Mouse (Mus musculus) layer of hippocampus, postnatal 14 days (tissue): ENCODE measurements around the gene Gm47791. TPM values are rescaled to one million over a fixed set of nuclear protein-coding genes. Genes with fewer than 3 reads are reported as not detected.

Experiments
- DNase-seq, 2 experiments: peaks; one replicate each; pipeline ENCODE4 v3.0.0; 2021 to 2022; ENCODE audit warnings: low spot score in 2 of 2, mixed read lengths in 1 of 2
- total RNA-seq, 2 experiments: library from RNA; stranded (reverse); gene quantifications; 2 replicates each; pipeline ENCODE4 v1.2.3; 2021

Gm47791 gene
- total RNA-seq, 2 experiments from 2014 or later: not detected

GRCm38 (mm10) chr1:82788070-82788469, 17.0 kb upstream of the Gm47791 start:
- peak; percentile 50 to 84 for DNase-seq

- peak; percentile 69 to 87 for DNase-seq
Observed at GRCm38 (mm10) chr1:82787414-82787813, 16.4 kb upstream of the Gm47791 start.

GRCm38 (mm10) chr1:82785546-82785945, 14.5 kb upstream of the Gm47791 start:
- no peak for DNase-seq

DNA sequence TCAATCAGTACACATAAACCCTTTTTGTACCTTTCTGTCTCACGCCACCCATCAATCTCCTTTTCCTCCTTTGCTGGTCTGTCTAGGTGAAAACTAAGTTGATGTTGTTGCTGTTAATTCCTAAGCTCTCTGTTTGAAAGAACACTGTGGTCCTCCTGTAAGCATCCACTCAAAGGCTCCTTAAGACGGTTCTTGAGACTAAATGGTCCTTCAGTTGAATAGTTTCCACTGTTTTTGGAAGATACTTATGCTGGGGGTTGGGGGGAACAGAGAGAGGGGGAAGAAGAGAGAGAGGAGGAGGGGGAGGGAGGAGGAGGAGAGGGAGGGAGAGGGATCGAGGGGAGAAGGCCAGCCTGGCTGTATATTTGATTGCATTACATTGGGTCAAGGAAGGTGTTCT, 12.5 kb upstream of the Gm47791 start:
- no peak for DNase-seq

DNA sequence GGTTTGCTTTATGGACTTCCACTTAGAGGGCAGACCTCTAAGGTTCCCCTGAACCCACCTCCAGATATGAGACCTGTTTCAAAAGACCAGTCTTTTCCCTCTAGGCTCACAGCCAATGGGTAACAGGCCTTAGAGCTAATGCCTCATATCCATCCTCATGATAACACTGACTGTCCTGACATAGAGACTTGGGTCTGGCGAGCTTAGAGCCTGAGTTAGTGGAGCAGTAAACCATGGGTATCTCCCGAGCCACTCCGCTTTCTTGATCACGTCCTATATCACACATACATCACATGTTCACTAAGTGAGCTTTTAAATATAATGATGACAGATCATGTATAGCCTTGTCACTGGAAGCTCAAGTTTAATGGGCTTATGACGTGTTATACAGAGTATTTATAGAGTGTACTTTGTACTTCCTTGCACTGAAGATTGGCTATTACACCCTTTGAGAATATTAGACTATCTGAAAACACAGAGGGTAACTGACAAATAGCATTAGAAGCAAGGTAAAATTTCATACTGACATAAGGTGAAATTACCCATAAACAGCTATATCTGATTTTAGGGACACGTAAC, 8.4 kb upstream of the Gm47791 start:
- DNase-seq: no peak

DNA sequence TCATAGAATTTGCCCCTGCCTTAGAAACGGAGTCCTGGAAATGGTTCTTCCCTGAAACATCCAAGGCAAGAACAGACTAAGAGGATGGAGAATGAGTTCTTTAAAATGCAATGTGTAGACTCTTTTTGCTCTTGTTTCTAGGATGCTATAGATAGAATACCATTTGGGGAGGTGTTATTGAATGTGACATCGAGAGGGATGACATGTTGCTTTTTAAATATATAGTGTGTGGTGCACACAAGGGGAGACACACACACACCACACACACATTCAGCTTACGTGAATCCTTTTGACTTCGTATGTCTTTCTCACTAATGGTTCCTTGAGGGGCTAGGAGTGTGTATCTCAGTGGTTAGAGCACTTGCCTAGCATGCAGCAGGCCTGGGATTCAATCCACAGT, 4.2 kb upstream of the Gm47791 start:
- no peak for DNase-seq

- no peak for DNase-seq
Observed at GRCm38 (mm10) chr1:82773208-82773607, 2.2 kb upstream of the Gm47791 start.

GRCm38 (mm10) chr1:82772428-82772827, 1.4 kb upstream of the Gm47791 start:
- DNase-seq: no peak

- DNase-seq: no peak
Observed at GRCm38 (mm10) chr1:82768269-82768668, 2.8 kb downstream of the Gm47791 start, which contains the start of gene Tm4sf20. TSS of gene Tm4sf20 (minus strand) at chr1:82768461.

GRCm38 (mm10) chr1:82766641-82767040, 4.4 kb downstream of the Gm47791 start:
- DNase-seq: no peak

GRCm38 (mm10) chr1:82766227-82766626, 4.8 kb downstream of the Gm47791 start:
- DNase-seq: no peak

GRCm38 (mm10) chr1:82762274-82762673, 8.8 kb downstream of the Gm47791 start:
- DNase-seq: no peak

- no peak for DNase-seq
Observed at GRCm38 (mm10) chr1:82761454-82762169, 9.4 kb downstream of the Gm47791 start.

- DNase-seq: no peak
Observed at GRCm38 (mm10) chr1:82759520-82759919, 11.5 kb downstream of the Gm47791 start.

GRCm38 (mm10) chr1:82747714-82748452, 23.2 kb downstream of the Gm47791 start:
- no peak for DNase-seq

- DNase-seq: no peak
Observed at GRCm38 (mm10) chr1:82746408-82746807, 24.6 kb downstream of the Gm47791 start.

- no peak for DNase-seq
Observed at GRCm38 (mm10) chr1:82743962-82744361, 27.1 kb downstream of the Gm47791 start.

- no peak for DNase-seq
Observed at GRCm38 (mm10) chr1:82741539-82741938, 29.5 kb downstream of the Gm47791 start.

DNA sequence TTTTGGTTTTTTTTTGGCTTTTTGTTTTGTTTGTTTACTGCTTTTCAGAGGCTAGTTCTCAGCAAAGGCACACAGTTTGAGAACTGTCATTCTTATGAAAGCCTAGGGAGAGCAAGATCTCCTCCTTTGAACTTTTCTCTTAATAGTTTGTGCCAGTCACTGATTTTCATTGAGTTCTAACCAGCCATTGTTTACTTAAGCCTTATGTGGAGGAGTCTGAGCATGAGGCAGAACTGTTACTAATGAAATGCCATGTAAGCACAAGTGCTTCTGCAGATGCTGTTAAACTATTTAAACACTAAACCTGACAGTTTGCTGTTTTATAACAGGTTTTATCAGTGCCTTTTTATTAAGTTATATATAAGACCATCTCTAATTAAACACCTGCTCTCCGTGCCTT, 33.0 kb downstream of the Gm47791 start:
- DNase-seq: no peak

DNA sequence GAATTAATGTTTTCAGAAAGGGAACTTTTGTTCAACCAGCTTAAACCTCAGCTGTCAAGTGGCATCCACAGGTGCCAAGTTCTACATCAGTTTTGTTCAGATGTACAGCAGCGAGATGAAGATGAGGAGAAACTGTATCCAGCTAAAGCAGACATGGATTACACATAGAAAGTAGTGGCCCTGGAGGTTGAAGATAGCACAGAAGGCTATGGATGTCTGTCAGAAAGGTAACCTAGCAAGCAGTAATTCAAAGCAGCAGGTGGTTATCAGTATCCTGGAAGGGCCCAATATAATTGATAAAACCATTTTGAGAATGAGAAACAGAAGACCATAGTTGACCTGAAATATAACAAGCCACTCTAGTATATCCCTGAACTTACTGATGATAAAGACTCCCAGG, 37.7 kb downstream of the Gm47791 start:
- DNase-seq: no peak

DNA sequence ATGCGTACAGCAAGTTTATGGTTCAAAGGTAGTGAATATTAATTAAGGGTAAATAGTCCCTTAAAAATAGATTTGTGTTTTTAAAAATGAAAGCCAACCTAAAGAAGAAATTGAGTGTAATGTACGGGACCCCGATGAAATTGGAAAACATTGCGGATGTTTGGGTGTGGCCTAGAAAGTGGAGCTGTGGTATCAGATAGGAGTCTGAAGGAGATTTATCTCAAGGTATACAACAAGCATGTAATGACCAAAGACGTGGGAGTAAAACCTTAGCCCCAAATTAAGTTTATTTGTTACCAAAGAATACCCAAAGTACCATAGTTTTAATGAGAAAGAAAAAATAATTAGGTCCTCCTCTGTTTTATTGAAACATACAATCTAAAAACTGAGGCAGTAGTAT, 44.6 kb downstream of the Gm47791 start:
- DNase-seq: no peak

- DNase-seq: no peak
Observed at GRCm38 (mm10) chr1:82725875-82726185, 45.2 kb downstream of the Gm47791 start.
